Mouse (Mus musculus) cerebellum, adult 2 months (tissue): Measurements from ENCODE around the gene Atg101. TPM values are rescaled to one million over a fixed set of nuclear protein-coding genes. Genes with fewer than 3 reads are reported as not detected.
A peak's percentile ranks its signal among the peaks of the same experiment; 100 is the strongest.

Experiments
- DNase-seq, 2 experiments: peaks; one replicate each; pipeline ENCODE4 v3.0.0; 2021
- H3K27ac ChIP-seq: fragments of 200-500 bp; 2 replicates; pipeline ENCODE4 v1.5.1; 2012; ENCODE audit warnings: low read length, control low read depth, inconsistent platforms; ENCODE audit not compliant: insufficient read depth
- H3K27me3 ChIP-seq: fragments of 200-500 bp; 2 replicates; pipeline ENCODE4 v1.6.1; 2012; ENCODE audit warnings: inconsistent platforms, mild to moderate bottlenecking, low read length, moderate library complexity; ENCODE audit not compliant: control insufficient read depth, insufficient read depth
- H3K4me1 ChIP-seq: fragments of 200-500 bp; 2 replicates; pipeline ENCODE4 v1.6.1; 2011; ENCODE audit warnings: low read length; ENCODE audit not compliant: control insufficient read depth, insufficient read depth
- H3K4me3 ChIP-seq: fragments of 200-500 bp; replicated peaks from 2 replicates; pipeline ENCODE3; 2011; ENCODE audit warnings: mild to moderate bottlenecking, low read depth, low read length, control low read depth; ENCODE audit not compliant: insufficient read depth
- CTCF ChIP-seq: fragments of 200-500 bp; IDR thresholded peaks from 2 replicates; pipeline ENCODE4 v1.5.1; 2011; ENCODE audit warnings: low read depth, mild to moderate bottlenecking, control low read depth, low read length, moderate library complexity, borderline replicate concordance; ENCODE audit not compliant: insufficient read depth
- POLR2A ChIP-seq: fragments of 200-500 bp; IDR thresholded peaks from 2 replicates; pipeline ENCODE4 v1.6.1; 2011; ENCODE audit warnings: low read length, control low read depth, borderline replicate concordance; ENCODE audit not compliant: insufficient read depth
- WGBS: fragments of 180-500 bp; shearing (Covaris S2); methylation state at CpG from one replicate; pipeline ENCODE4 v1.1.7; 2018; 5-methylcytosine and 5-hydroxymethylcytosine counted together
- polyA plus RNA-seq: library from polyadenylated mRNA; depleted of rRNA; stranded (reverse); fragments of >200 nt; gene quantifications from 2 replicates; pipeline ENCODE4 v1.2.3, GENCODE M21; 2012

The Atg101 gene
- polyA plus RNA-seq, 1 experiment = 49.6 TPM

GRCm38 (mm10) chr15:101250220-101250800, 33.8 kb upstream of the Atg101 start:
- no peaks in the 10 kb centered on the region for H3K27me3 ChIP-seq

GRCm38 (mm10) chr15:101251930-101252329, 32.1 kb upstream of the Atg101 start:
- no peaks in the 10 kb centered on the region for H3K27me3 ChIP-seq
- DNase-seq = no peak
- WGBS = 93% methylated on average over 5 of the region's 5 CpGs
- H3K4me1 ChIP-seq = peaks cover 14% of the 10 kb centered on the region
- no peak overlapping the region for H3K27ac ChIP-seq
- TF ChIP-seq POLR2A (no peak), CTCF (no peak)
- H3K4me3 ChIP-seq = no peak overlapping the region

More at GRCm38 (mm10) chr15:101250220-101250800, 33.8 kb upstream of the Atg101 start:
- TF ChIP-seq POLR2A = no peak
- no peak for TF ChIP-seq CTCF
- no peak for DNase-seq
- Histone ChIP-seq H3K27ac (no peak overlapping the region), H3K4me3 (no peak overlapping the region), H3K4me1 (peaks cover 8% of the 10 kb centered on the region; the same call in 1 of the 2 replicates)
- 84% methylated on average over 9 of the region's 9 CpGs for WGBS

GRCm38 (mm10) chr15:101252614-101253013, 31.5 kb upstream of the Atg101 start:
- H3K4me3 ChIP-seq = no peak overlapping the region
- DNase-seq = no peak
- no peak overlapping the region for H3K27ac ChIP-seq
- H3K27me3 ChIP-seq = no peaks in the 10 kb centered on the region
- peaks cover 12% of the 10 kb centered on the region for H3K4me1 ChIP-seq
- TF ChIP-seq CTCF (no peak), POLR2A (no peak)
- WGBS = 83% methylated on average over 6 of the region's 6 CpGs

- Histone ChIP-seq H3K27me3 (no peaks in the 10 kb centered on the region), H3K4me1 (peaks cover 15% of the 10 kb centered on the region), H3K27ac (peak overlapping the region; percentile 83), H3K4me3 (peak overlapping the region; percentile 56)
- TF ChIP-seq CTCF = no peak
- TF ChIP-seq POLR2A = no peak
- no peak for DNase-seq
- WGBS = 20% methylated on average over 3 of the region's 3 CpGs
Measured at GRCm38 (mm10) chr15:101253563-101253885, 30.5 kb upstream of the Atg101 start.

- peak; percentile 47; the same call in 1 of the 2 replicates for TF ChIP-seq POLR2A
- TF ChIP-seq CTCF = no peak
- Histone ChIP-seq H3K27me3 (no peaks in the 10 kb centered on the region), H3K4me1 (peaks cover 15% of the 10 kb centered on the region), H3K27ac (peak within 1 kb of the TSS; percentile 83), H3K4me3 (peak within 1 kb of the TSS; percentile 56)
- WGBS = 1% methylated on average over 79 of the region's 82 CpGs
- DNase-seq = peak; percentile 93 to 94
Measured at GRCm38 (mm10) chr15:101253886-101254795, 29.9 kb upstream of the Atg101 start, which contains the start of gene Nr4a1. Gene Nr4a1 (plus strand): TSS chr15:101254269.

- WGBS = 84% methylated on average over 7 of the region's 7 CpGs
- TF ChIP-seq CTCF (no peak), POLR2A (no peak)
- Histone ChIP-seq H3K27ac (no peak overlapping the region), H3K4me1 (peaks cover 25% of the 10 kb centered on the region), H3K4me3 (no peak overlapping the region), H3K27me3 (no peaks in the 10 kb centered on the region)
- DNase-seq = no peak
Measured at GRCm38 (mm10) chr15:101255842-101256462, 28.1 kb upstream of the Atg101 start.

GRCm38 (mm10) chr15:101256463-101257206, 27.4 kb upstream of the Atg101 start:
- 77% methylated on average over 14 of the region's 14 CpGs for WGBS
- H3K27ac ChIP-seq = no peak overlapping the region
- peaks cover 25% of the 10 kb centered on the region for H3K4me1 ChIP-seq
- no peak overlapping the region for H3K4me3 ChIP-seq
- DNase-seq = no peak
- TF ChIP-seq CTCF (no peak), POLR2A (no peak)
- no peaks in the 10 kb centered on the region for H3K27me3 ChIP-seq
